Mouse (Mus musculus): ENCODE measurements around the gene Asb14. TPM values are rescaled to one million over a fixed set of nuclear protein-coding genes. Genes with fewer than 3 reads are reported as not detected.
"Not testable (repeated sequence)": the region's sequence is repeated elsewhere in the genome, so short reads cannot be mapped to it uniquely, and the experiment has no call there.

Asb14 gene
- total RNA-seq, 1 experiment, result 0.54 TPM

DNA sequence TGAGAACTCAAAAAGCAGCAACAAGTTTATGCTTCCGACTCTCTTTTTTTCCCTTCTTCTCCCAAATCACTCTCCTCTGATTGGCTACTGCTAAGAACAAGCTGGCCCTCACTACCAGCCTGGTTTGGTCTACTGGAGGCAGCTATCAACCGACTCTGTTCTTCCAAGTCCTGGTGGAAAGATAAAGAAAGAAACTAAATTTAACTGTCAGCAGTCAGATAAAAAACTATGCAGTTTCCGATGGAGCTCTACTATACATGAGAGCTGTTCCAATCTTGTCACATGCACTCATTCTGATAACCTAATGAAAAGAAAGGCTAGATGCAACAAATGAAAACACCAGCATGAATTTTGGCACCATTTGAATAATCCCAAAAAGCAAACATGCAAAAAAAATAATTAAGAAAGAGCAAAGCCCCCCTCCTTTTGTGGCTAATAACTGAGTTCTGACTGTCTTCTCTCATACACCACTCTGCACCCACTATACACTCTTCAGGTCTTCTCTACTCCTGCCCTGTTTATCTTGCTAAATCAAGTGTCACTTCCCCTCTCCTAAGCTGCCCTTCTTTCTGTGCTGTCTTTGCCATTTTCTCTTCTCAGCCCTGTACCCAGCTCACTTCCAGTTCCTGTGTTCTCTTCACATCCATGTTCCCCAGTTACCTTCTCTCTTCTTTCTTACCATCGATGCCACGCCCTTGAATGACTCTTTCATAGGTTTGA lies 29.5 kb downstream of the Asb14 start:
- H3K4me1 ChIP-seq (ENCODE audit: control insufficient read depth in 2 of 2, insufficient read depth in 2 of 2, low read length in 2 of 2, poor library complexity in 1 of 2), result no peaks in the 10 kb centered on the region
- peaks cover 2% of the 10 kb centered on the region for H3K36me3 ChIP-seq (ENCODE audit: control insufficient read depth, insufficient read depth, low read length, poor library complexity, severe bottlenecking)
- no peak for TF ChIP-seq ZC3H11A (IDR thresholded peaks at IDR 0.05; ENCODE audit: borderline replicate concordance, low read depth, low read length)
- no peak for TF ChIP-seq MAFK (IDR thresholded peaks at IDR 0.05; ENCODE audit: insufficient read depth, low read depth, low read length)
- TF ChIP-seq HCFC1 (IDR thresholded peaks at IDR 0.05; ENCODE audit: borderline replicate concordance, insufficient read depth, low read length), result no peak
- no peak for TF ChIP-seq CHD2 (IDR thresholded peaks at IDR 0.05; ENCODE audit: low read depth, low read length)
- TF ChIP-seq ZNF384 (IDR thresholded peaks at IDR 0.05; ENCODE audit: low read depth, low read length), result no peak
- H3K4me3 ChIP-seq (ENCODE audit: insufficient read depth in 1 of 2, low read depth in 1 of 2, low read length in 2 of 2, poor library complexity in 1 of 2, severe bottlenecking in 1 of 2), result no peak overlapping the region
- no peak overlapping the region for H3K9ac ChIP-seq (ENCODE audit: insufficient read depth, low read depth, low read length, poor library complexity, severe bottlenecking)
- H3K9me3 ChIP-seq (ENCODE audit: control insufficient read depth, insufficient read depth, low read depth, low read length), result no peaks in the 10 kb centered on the region
- no peak overlapping the region for H3K27ac ChIP-seq (ENCODE audit: insufficient read depth, low read depth, low read length, poor library complexity, severe bottlenecking)
- in situ Hi-C loops (cut with MboI; ENCODE audit: low sequenced_read_pairs in 2 of 2, unreplicated experiment in 2 of 2), result no loop called here
- no peak for DNase-seq (ENCODE audit: low read depth, low spot score)

DNA sequence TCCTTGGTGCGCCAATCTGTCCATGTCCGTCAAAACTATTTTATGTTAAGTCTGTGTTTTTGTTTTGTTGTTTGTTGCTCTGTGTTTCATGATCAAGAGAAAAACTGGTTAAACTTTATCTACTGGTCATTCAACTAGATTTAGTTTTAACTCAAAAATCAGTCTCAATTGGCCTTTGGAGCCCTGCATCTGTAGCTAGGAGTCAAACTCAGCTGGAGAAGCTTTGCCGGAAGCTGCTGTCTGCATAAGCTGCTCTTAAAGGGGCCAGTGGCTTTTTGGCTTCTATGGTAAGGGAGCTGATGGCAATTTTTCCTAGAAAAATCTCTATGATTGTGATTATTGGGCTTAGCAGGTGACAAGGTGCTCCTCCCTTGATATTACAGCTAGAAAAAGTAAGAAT lies 40.5 kb downstream of the Asb14 start:
- TF ChIP-seq ZNF384 (IDR thresholded peaks at IDR 0.05; ENCODE audit: low read depth, low read length) (no peak), HCFC1 (IDR thresholded peaks at IDR 0.05; ENCODE audit: borderline replicate concordance, insufficient read depth, low read length) (no peak), MAFK (IDR thresholded peaks at IDR 0.05; ENCODE audit: insufficient read depth, low read depth, low read length) (no peak), ZC3H11A (IDR thresholded peaks at IDR 0.05; ENCODE audit: borderline replicate concordance, low read depth, low read length) (no peak)
- H3K4me3 ChIP-seq (ENCODE audit: insufficient read depth in 1 of 2, low read depth in 1 of 2, low read length in 2 of 2, poor library complexity in 1 of 2, severe bottlenecking in 1 of 2), result no peak overlapping the region
- no peak overlapping the region for H3K9ac ChIP-seq (ENCODE audit: insufficient read depth, low read depth, low read length, poor library complexity, severe bottlenecking)
- no peak for DNase-seq (ENCODE audit: low read depth, low spot score)
- H3K36me3 ChIP-seq (ENCODE audit: control insufficient read depth, insufficient read depth, low read length, poor library complexity, severe bottlenecking), result peaks cover 2% of the 10 kb centered on the region; the same call in 1 of the 2 replicates
- no peaks in the 10 kb centered on the region for H3K9me3 ChIP-seq (ENCODE audit: control insufficient read depth, insufficient read depth, low read depth, low read length)
- H3K4me1 ChIP-seq (ENCODE audit: control insufficient read depth in 2 of 2, insufficient read depth in 2 of 2, low read length in 2 of 2, poor library complexity in 1 of 2), result no peaks in the 10 kb centered on the region
- H3K27ac ChIP-seq (ENCODE audit: insufficient read depth, low read depth, low read length, poor library complexity, severe bottlenecking), result no peak overlapping the region
- in situ Hi-C loops (cut with MboI; ENCODE audit: low sequenced_read_pairs in 2 of 2, unreplicated experiment in 2 of 2), result no loop called here

DNA sequence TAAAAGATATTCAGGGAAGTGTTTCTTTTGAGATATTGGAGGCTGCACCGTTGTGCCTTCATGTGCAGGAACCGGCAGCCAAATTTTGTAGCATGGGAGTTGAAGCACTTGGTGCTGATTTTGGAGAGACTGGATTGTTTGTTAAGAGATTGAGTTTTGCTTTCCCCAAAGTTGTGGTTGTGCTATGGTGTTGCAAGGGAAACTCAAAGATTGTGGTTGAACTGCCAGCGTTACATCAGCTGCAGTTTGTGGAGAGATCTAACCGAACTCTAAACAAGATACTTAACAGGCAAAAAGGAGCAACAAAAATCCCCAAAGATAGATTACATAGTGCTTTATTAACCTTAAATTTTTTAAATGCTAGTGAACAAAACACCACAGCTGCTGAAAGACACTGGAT lies 41.2 kb downstream of the Asb14 start:
- DNase-seq (ENCODE audit: low read depth, low spot score), result no peak
- Histone ChIP-seq H3K9ac (ENCODE audit: insufficient read depth, low read depth, low read length, poor library complexity, severe bottlenecking) (no peak overlapping the region), H3K36me3 (ENCODE audit: control insufficient read depth, insufficient read depth, low read length, poor library complexity, severe bottlenecking) (peaks cover 2% of the 10 kb centered on the region; the same call in 1 of the 2 replicates), H3K9me3 (ENCODE audit: control insufficient read depth, insufficient read depth, low read depth, low read length) (no peaks in the 10 kb centered on the region), H3K4me3 (ENCODE audit: insufficient read depth in 1 of 2, low read depth in 1 of 2, low read length in 2 of 2, poor library complexity in 1 of 2, severe bottlenecking in 1 of 2) (no peak overlapping the region), H3K4me1 (ENCODE audit: control insufficient read depth in 2 of 2, insufficient read depth in 2 of 2, low read length in 2 of 2, poor library complexity in 1 of 2) (no peaks in the 10 kb centered on the region), H3K27ac (ENCODE audit: insufficient read depth, low read depth, low read length, poor library complexity, severe bottlenecking) (no peak overlapping the region)
- in situ Hi-C loops (cut with MboI; ENCODE audit: low sequenced_read_pairs in 2 of 2, unreplicated experiment in 2 of 2), result no loop called here
- no peak for TF ChIP-seq ZC3H11A (IDR thresholded peaks at IDR 0.05; ENCODE audit: borderline replicate concordance, low read depth, low read length)
- TF ChIP-seq CHD2 (IDR thresholded peaks at IDR 0.05; ENCODE audit: low read depth, low read length), result no peak
- no peak for TF ChIP-seq MAFK (IDR thresholded peaks at IDR 0.05; ENCODE audit: insufficient read depth, low read depth, low read length)
- no peak for TF ChIP-seq ZNF384 (IDR thresholded peaks at IDR 0.05; ENCODE audit: low read depth, low read length)

DNA sequence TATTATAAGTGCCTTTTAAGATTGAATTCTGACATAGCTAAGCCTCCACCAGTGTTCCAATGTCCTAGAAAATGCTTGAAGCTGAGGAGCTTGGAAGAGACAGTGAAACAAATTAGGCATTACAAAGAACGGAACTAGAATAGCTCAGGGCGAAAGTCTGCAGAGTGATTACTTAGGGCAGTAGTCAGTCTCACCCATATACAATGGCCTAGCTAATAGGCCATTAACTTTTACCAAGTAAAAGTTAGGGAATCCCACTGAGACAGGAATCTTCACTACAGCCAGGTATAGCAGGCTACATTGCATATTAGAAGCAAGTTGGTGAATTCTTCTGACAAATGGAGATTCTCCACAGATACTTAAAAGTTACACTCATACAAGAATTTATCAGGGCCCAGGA lies 61.8 kb downstream of the Asb14 start:
- H3K9ac ChIP-seq (ENCODE audit: insufficient read depth, low read depth, low read length, poor library complexity, severe bottlenecking); DNase-seq (ENCODE audit: low read depth, low spot score); H3K4me1 ChIP-seq (ENCODE audit: control insufficient read depth in 2 of 2, insufficient read depth in 2 of 2, low read length in 2 of 2, poor library complexity in 1 of 2); H3K27ac ChIP-seq (ENCODE audit: insufficient read depth, low read depth, low read length, poor library complexity, severe bottlenecking); H3K4me3 ChIP-seq (ENCODE audit: insufficient read depth in 1 of 2, low read depth in 1 of 2, low read length in 2 of 2, poor library complexity in 1 of 2, severe bottlenecking in 1 of 2); in situ Hi-C loops (cut with MboI; ENCODE audit: low sequenced_read_pairs in 2 of 2, unreplicated experiment in 2 of 2); H3K36me3 ChIP-seq (ENCODE audit: control insufficient read depth, insufficient read depth, low read length, poor library complexity, severe bottlenecking); H3K9me3 ChIP-seq (ENCODE audit: control insufficient read depth, insufficient read depth, low read depth, low read length): not testable (repeated sequence)

DNA sequence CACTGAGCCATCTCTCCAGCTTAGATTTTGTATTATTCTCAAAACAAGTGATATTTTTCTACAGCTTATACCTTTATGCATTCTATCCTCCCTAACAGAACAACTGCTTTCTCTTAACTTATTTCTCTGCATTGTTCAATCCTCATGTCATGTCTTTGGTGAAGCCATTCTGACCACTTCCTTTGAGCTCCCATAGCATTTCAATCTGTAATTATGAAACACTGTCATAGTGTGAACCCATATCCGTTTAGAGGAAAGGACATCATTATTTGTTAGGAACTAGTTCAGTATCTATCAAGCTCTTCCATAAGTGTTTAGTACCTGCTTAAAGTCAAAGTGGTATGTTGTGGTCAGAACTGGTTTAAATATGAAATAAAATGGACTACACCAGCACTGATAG lies 66.2 kb downstream of the Asb14 start:
- Histone ChIP-seq H3K9me3 (ENCODE audit: control insufficient read depth, insufficient read depth, low read depth, low read length) (no peaks in the 10 kb centered on the region), H3K4me1 (ENCODE audit: control insufficient read depth in 2 of 2, insufficient read depth in 2 of 2, low read length in 2 of 2, poor library complexity in 1 of 2) (peaks cover 0 to 5% of the 10 kb centered on the region in 2 experiments; a peak in 2 of 4 replicates), H3K9ac (ENCODE audit: insufficient read depth, low read depth, low read length, poor library complexity, severe bottlenecking) (no peak overlapping the region), H3K36me3 (ENCODE audit: control insufficient read depth, insufficient read depth, low read length, poor library complexity, severe bottlenecking) (no peaks in the 10 kb centered on the region), H3K27ac (ENCODE audit: insufficient read depth, low read depth, low read length, poor library complexity, severe bottlenecking) (no peak overlapping the region), H3K4me3 (ENCODE audit: insufficient read depth in 1 of 2, low read depth in 1 of 2, low read length in 2 of 2, poor library complexity in 1 of 2, severe bottlenecking in 1 of 2) (no peak overlapping the region)
- DNase-seq (ENCODE audit: low read depth, low spot score), result no peak
- TF ChIP-seq CHD2 (IDR thresholded peaks at IDR 0.05; ENCODE audit: low read depth, low read length) (no peak), ZNF384 (IDR thresholded peaks at IDR 0.05; ENCODE audit: low read depth, low read length) (no peak), HCFC1 (IDR thresholded peaks at IDR 0.05; ENCODE audit: borderline replicate concordance, insufficient read depth, low read length) (no peak), ZC3H11A (IDR thresholded peaks at IDR 0.05; ENCODE audit: borderline replicate concordance, low read depth, low read length) (no peak), MAFK (IDR thresholded peaks at IDR 0.05; ENCODE audit: insufficient read depth, low read depth, low read length) (no peak)
- in situ Hi-C loops (cut with MboI; ENCODE audit: low sequenced_read_pairs in 2 of 2, unreplicated experiment in 2 of 2), result no loop called here

Other genes with a start within 250 kb of the Asb14 start
- 9.8 and 12.0 TPM in 2 replicates for gene Pde12, start 224.7 kb upstream of the Asb14 start, total RNA-seq (2012; rRNA removed)
- 0.11 and 0.13 TPM in 2 replicates for gene Dnah12, start 201.3 kb upstream of the Asb14 start, total RNA-seq (2012; rRNA removed)
- 16.0 and 16.1 TPM in 2 replicates for gene Appl1, start 76.7 kb downstream of the Asb14 start, total RNA-seq (2012; rRNA removed)
- gene Hesx1, start 99.9 kb downstream of the Asb14 start, total RNA-seq (2012; rRNA removed), result 0.31 TPM in 1 of 2 replicates, not detected in the other
- 28.2 and 43.6 TPM in 2 replicates for gene Il17rd, start 144.4 kb downstream of the Asb14 start, total RNA-seq (2012; rRNA removed)
- 7.5 and 7.6 TPM in 2 replicates for gene Arhgef3, start 220.3 kb downstream of the Asb14 start, total RNA-seq (2012; rRNA removed)